Mouse (Mus musculus): ENCODE measurements around the gene St6galnac3. TPM values are rescaled to one million over a fixed set of nuclear protein-coding genes. Genes with fewer than 3 reads are reported as not detected.

St6galnac3 gene
- polyA plus RNA-seq, 1 experiment from 2014 or later, result 10.2 TPM

GRCm38 (mm10) chr3:153408361-153408760 lies 316.6 kb downstream of the St6galnac3 start:
- Histone ChIP-seq H3K4me2 (no peak overlapping the region), H3K9ac (no peak overlapping the region), H3K27me3 (no peaks in the 10 kb centered on the region), H3K36me3 (replicated peaks) (no peaks in the 10 kb centered on the region), H3K9me3 (replicated peaks) (no peaks in the 10 kb centered on the region), H3K4me1 (replicated peaks) (no peaks in the 10 kb centered on the region), H3K4me3 (replicated peaks) (no peak overlapping the region), H3K27ac (replicated peaks) (no peak overlapping the region)
- ATAC-seq (ENCODE audit: insufficient read depth), result no peak
- 75% methylated on average over 6 of the region's 6 CpGs for WGBS (ENCODE audit: insufficient replicate concordance)

GRCm38 (mm10) chr3:153407698-153408097 lies 317.3 kb downstream of the St6galnac3 start:
- H3K4me2 ChIP-seq, result no peak overlapping the region
- 76% methylated on average over 6 of the region's 6 CpGs for WGBS (ENCODE audit: insufficient replicate concordance)
- H3K4me1 ChIP-seq (replicated peaks), result no peaks in the 10 kb centered on the region
- H3K9ac ChIP-seq, result no peak overlapping the region
- no peaks in the 10 kb centered on the region for H3K9me3 ChIP-seq (replicated peaks)
- H3K27ac ChIP-seq (replicated peaks), result no peak overlapping the region
- no peak overlapping the region for H3K4me3 ChIP-seq (replicated peaks)
- H3K36me3 ChIP-seq (replicated peaks), result no peaks in the 10 kb centered on the region
- ATAC-seq (ENCODE audit: insufficient read depth), result no peak
- no peaks in the 10 kb centered on the region for H3K27me3 ChIP-seq

GRCm38 (mm10) chr3:153406858-153407257 lies 318.1 kb downstream of the St6galnac3 start:
- Histone ChIP-seq H3K27me3 (no peaks in the 10 kb centered on the region), H3K4me2 (no peak overlapping the region), H3K9me3 (replicated peaks) (no peaks in the 10 kb centered on the region), H3K27ac (replicated peaks) (no peak overlapping the region), H3K4me3 (replicated peaks) (no peak overlapping the region), H3K9ac (no peak overlapping the region), H3K4me1 (replicated peaks) (no peaks in the 10 kb centered on the region), H3K36me3 (replicated peaks) (no peaks in the 10 kb centered on the region)
- 72% methylated on average over 1 of the region's 1 CpGs for WGBS (ENCODE audit: insufficient replicate concordance)
- ATAC-seq (ENCODE audit: insufficient read depth), result no peak; the same call in 1 of the 2 replicates

GRCm38 (mm10) chr3:153406220-153406619 lies 318.8 kb downstream of the St6galnac3 start:
- 38% methylated on average over 4 of the region's 4 CpGs for WGBS (ENCODE audit: insufficient replicate concordance)
- no peak overlapping the region for H3K9ac ChIP-seq
- no peak overlapping the region for H3K4me3 ChIP-seq (replicated peaks)
- H3K4me1 ChIP-seq (replicated peaks), result no peaks in the 10 kb centered on the region
- no peak overlapping the region for H3K27ac ChIP-seq (replicated peaks)
- no peaks in the 10 kb centered on the region for H3K9me3 ChIP-seq (replicated peaks)
- no peak for ATAC-seq (ENCODE audit: insufficient read depth)
- no peaks in the 10 kb centered on the region for H3K36me3 ChIP-seq (replicated peaks)
- H3K4me2 ChIP-seq, result no peak overlapping the region
- H3K27me3 ChIP-seq, result no peaks in the 10 kb centered on the region

- Histone ChIP-seq H3K27ac (replicated peaks) (no peak overlapping the region), H3K4me2 (no peak overlapping the region), H3K4me3 (replicated peaks) (no peak overlapping the region), H3K4me1 (replicated peaks) (no peaks in the 10 kb centered on the region), H3K36me3 (replicated peaks) (no peaks in the 10 kb centered on the region), H3K9me3 (replicated peaks) (no peaks in the 10 kb centered on the region), H3K9ac (no peak overlapping the region), H3K27me3 (no peaks in the 10 kb centered on the region)
- WGBS (ENCODE audit: insufficient replicate concordance), result 78% methylated on average over 10 of the region's 10 CpGs
- ATAC-seq (ENCODE audit: insufficient read depth), result no peak
These were observed 319.3 kb downstream of the St6galnac3 start for GRCm38 (mm10) chr3:153405643-153406042.

GRCm38 (mm10) chr3:153400259-153400658 lies 324.7 kb downstream of the St6galnac3 start:
- ATAC-seq (ENCODE audit: insufficient read depth), result no peak
- no peak overlapping the region for H3K9ac ChIP-seq
- H3K36me3 ChIP-seq (replicated peaks), result no peaks in the 10 kb centered on the region
- no peaks in the 10 kb centered on the region for H3K9me3 ChIP-seq (replicated peaks)
- 74% methylated on average over 3 of the region's 3 CpGs for WGBS (ENCODE audit: insufficient replicate concordance)
- no peak overlapping the region for H3K27ac ChIP-seq (replicated peaks)
- H3K27me3 ChIP-seq, result no peaks in the 10 kb centered on the region
- H3K4me3 ChIP-seq (replicated peaks), result no peak overlapping the region
- no peak overlapping the region for H3K4me2 ChIP-seq
- no peaks in the 10 kb centered on the region for H3K4me1 ChIP-seq (replicated peaks)

- Histone ChIP-seq H3K9ac (no peak overlapping the region), H3K9me3 (replicated peaks) (no peaks in the 10 kb centered on the region), H3K27ac (replicated peaks) (no peak overlapping the region), H3K27me3 (no peaks in the 10 kb centered on the region), H3K4me1 (replicated peaks) (no peaks in the 10 kb centered on the region), H3K36me3 (replicated peaks) (no peaks in the 10 kb centered on the region), H3K4me2 (no peak overlapping the region), H3K4me3 (replicated peaks) (no peak overlapping the region)
- 66% methylated on average over 6 of the region's 6 CpGs for WGBS (ENCODE audit: insufficient replicate concordance)
- no peak for ATAC-seq (ENCODE audit: insufficient read depth)
These were observed 325.4 kb downstream of the St6galnac3 start for GRCm38 (mm10) chr3:153399574-153399973.

GRCm38 (mm10) chr3:153397726-153398125 lies 327.2 kb downstream of the St6galnac3 start:
- Histone ChIP-seq H3K9me3 (replicated peaks) (0 out of 2 replicates have a peak, but pooled peaks cover 5% of the 10 kb centered on the region), H3K27me3 (no peaks in the 10 kb centered on the region), H3K36me3 (replicated peaks) (no peaks in the 10 kb centered on the region), H3K4me2 (no peak overlapping the region), H3K4me1 (replicated peaks) (no peaks in the 10 kb centered on the region), H3K4me3 (replicated peaks) (no peak overlapping the region), H3K9ac (no peak overlapping the region), H3K27ac (replicated peaks) (no peak overlapping the region)
- 75% methylated on average over 9 of the region's 9 CpGs for WGBS (ENCODE audit: insufficient replicate concordance)
- no peak for ATAC-seq (ENCODE audit: insufficient read depth)

GRCm38 (mm10) chr3:153396375-153397068 lies 328.5 kb downstream of the St6galnac3 start:
- Histone ChIP-seq H3K4me1 (replicated peaks) (no peaks in the 10 kb centered on the region), H3K9ac (no peak overlapping the region), H3K4me2 (no peak overlapping the region), H3K9me3 (replicated peaks) (0 out of 2 replicates have a peak, but pooled peaks cover 5% of the 10 kb centered on the region), H3K27ac (replicated peaks) (no peak overlapping the region), H3K27me3 (no peaks in the 10 kb centered on the region), H3K36me3 (replicated peaks) (no peaks in the 10 kb centered on the region), H3K4me3 (replicated peaks) (no peak overlapping the region)
- WGBS (ENCODE audit: insufficient replicate concordance), result 72% methylated on average over 12 of the region's 12 CpGs
- no peak for ATAC-seq (ENCODE audit: insufficient read depth)

GRCm38 (mm10) chr3:153395351-153395750 lies 329.6 kb downstream of the St6galnac3 start:
- Histone ChIP-seq H3K27me3 (no peaks in the 10 kb centered on the region), H3K27ac (replicated peaks) (no peak overlapping the region), H3K4me1 (replicated peaks) (no peaks in the 10 kb centered on the region), H3K4me2 (no peak overlapping the region), H3K9me3 (replicated peaks) (0 out of 2 replicates have a peak, but pooled peaks cover 5% of the 10 kb centered on the region), H3K36me3 (replicated peaks) (no peaks in the 10 kb centered on the region), H3K9ac (no peak overlapping the region), H3K4me3 (replicated peaks) (no peak overlapping the region)
- WGBS (ENCODE audit: insufficient replicate concordance), result 78% methylated on average over 5 of the region's 5 CpGs
- ATAC-seq (ENCODE audit: insufficient read depth), result no peak

GRCm38 (mm10) chr3:153394751-153395150 lies 330.2 kb downstream of the St6galnac3 start:
- H3K4me1 ChIP-seq (replicated peaks), result no peaks in the 10 kb centered on the region
- 0 out of 2 replicates have a peak, but pooled peaks cover 5% of the 10 kb centered on the region for H3K9me3 ChIP-seq (replicated peaks)
- no peaks in the 10 kb centered on the region for H3K27me3 ChIP-seq
- no peak overlapping the region for H3K4me3 ChIP-seq (replicated peaks)
- no peak for ATAC-seq (ENCODE audit: insufficient read depth)
- WGBS (ENCODE audit: insufficient replicate concordance), result 89% methylated on average over 4 of the region's 4 CpGs
- H3K9ac ChIP-seq, result no peak overlapping the region
- no peak overlapping the region for H3K4me2 ChIP-seq
- no peak overlapping the region for H3K27ac ChIP-seq (replicated peaks)
- H3K36me3 ChIP-seq (replicated peaks), result no peaks in the 10 kb centered on the region

- Histone ChIP-seq H3K4me3 (replicated peaks) (no peak overlapping the region), H3K27me3 (no peaks in the 10 kb centered on the region), H3K4me2 (no peak overlapping the region), H3K4me1 (replicated peaks) (no peaks in the 10 kb centered on the region), H3K9me3 (replicated peaks) (0 out of 2 replicates have a peak, but pooled peaks cover 5% of the 10 kb centered on the region), H3K36me3 (replicated peaks) (no peaks in the 10 kb centered on the region), H3K27ac (replicated peaks) (no peak overlapping the region), H3K9ac (no peak overlapping the region)
- 70% methylated on average over 9 of the region's 9 CpGs for WGBS (ENCODE audit: insufficient replicate concordance)
- ATAC-seq (ENCODE audit: insufficient read depth), result no peak
These were observed 330.8 kb downstream of the St6galnac3 start for GRCm38 (mm10) chr3:153394224-153394623.

Data from liver, embryonic 15.5 days (tissue).